20 mouse cellular contexts compared by ENCODE assay signal in the genomic region with DNA sequence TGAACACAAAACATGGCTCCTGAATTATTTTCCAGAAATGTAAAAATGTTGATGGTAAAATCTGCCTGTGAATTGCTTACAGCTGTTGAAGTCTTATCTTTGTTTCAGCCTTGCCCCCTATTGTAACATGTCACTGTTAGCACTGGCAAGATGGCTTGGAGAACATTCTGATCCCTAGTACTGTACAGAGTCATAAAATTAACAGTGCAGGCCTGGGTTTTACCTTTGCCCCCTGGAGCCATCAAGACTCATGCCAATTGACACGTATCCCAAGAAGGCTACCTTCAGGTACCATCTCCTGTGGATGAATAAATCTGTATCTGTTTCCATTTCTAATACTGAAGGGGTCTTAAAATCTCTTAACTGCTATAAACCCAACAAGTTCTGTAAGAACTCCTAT.
"Had no signal": no experiment of that assay in that cellular context is flagged by ENCODE, and none has a peak within 500 bp of the region (broad histone marks: within the 10 kb centered on the region; RNA-seq: fewer than 3 reads in every experiment).

No protein-coding gene starts in this region.

- DNase-seq: layer of hippocampus, adult 9-11 months; layer of hippocampus, postnatal 36 days; left cerebral cortex, postnatal 4 days; liver, postnatal 0 days; lung, embryonic 14.5 days; lung, postnatal 10 days; lung, postnatal 4 days; midbrain, embryonic 14.5 days; thymus, adult 18-20 months; thymus, postnatal 36 days had no signal

- H3K4me1 ChIP-seq: limb, embryonic 12.5 days; limb, embryonic 15.5 days had no signal

- H3K4me3 ChIP-seq: layer of hippocampus, adult 2 months; left cerebral cortex, adult 2 months; limb, embryonic 12.5 days; limb, embryonic 15.5 days had no signal

- H3K4me2 ChIP-seq: limb, embryonic 12.5 days; limb, embryonic 15.5 days; liver, embryonic 11.5 days; lung, embryonic 14.5 days; midbrain, embryonic 11.5 days had no signal

- H3K27me3 ChIP-seq: limb, embryonic 12.5 days; limb, embryonic 15.5 days had no signal

- H3K36me3 ChIP-seq: limb, embryonic 12.5 days; limb, embryonic 15.5 days had no signal

- H3K27ac ChIP-seq: hindbrain, postnatal 0 days; kidney, postnatal 0 days; layer of hippocampus, adult 2 months; left cerebral cortex, adult 2 months; limb, embryonic 12.5 days; limb, embryonic 15.5 days; liver, embryonic 14.5 days had no signal

- H3K9me3 ChIP-seq: limb, embryonic 12.5 days; limb, embryonic 15.5 days had no signal

- ATAC-seq: hindbrain, postnatal 0 days; inflammation-experienced regulatory T-cells, adult 6 months; liver, postnatal 0 days had no signal

- H3K9ac ChIP-seq: limb, embryonic 12.5 days; limb, embryonic 15.5 days; liver, embryonic 14.5 days; liver, postnatal 0 days; lung, embryonic 14.5 days had no signal
